Mouse (Mus musculus) adrenal gland, postnatal 14 days (tissue): ENCODE measurements around the gene Cysltr2. TPM values are rescaled to one million over a fixed set of nuclear protein-coding genes. Genes with fewer than 3 reads are reported as not detected.

Source experiments
- DNase-seq: peaks from one replicate; pipeline ENCODE4 v3.0.0; 2021; ENCODE audit warnings: mixed read lengths
- long read RNA-seq, 2 experiments: library from polyadenylated mRNA; stranded (forward); transcript quantifications; one replicate each; pipeline ENCODE4 v2.0.0; 2021
- total RNA-seq: library from RNA; stranded (reverse); gene quantifications from 2 replicates; pipeline ENCODE4 v1.2.3, GENCODE M21; 2021

The Cysltr2 gene
- total RNA-seq: 0.63 and 0.86 TPM in 2 replicates
- long read RNA-seq, experiment 1, partial matches to known transcripts: 1 of 1 reads
- long read RNA-seq, experiment 1, other reads (novel, unspliced or antisense): 0 of 1 reads
- long read RNA-seq, experiment 2: 0 reads

DNA sequence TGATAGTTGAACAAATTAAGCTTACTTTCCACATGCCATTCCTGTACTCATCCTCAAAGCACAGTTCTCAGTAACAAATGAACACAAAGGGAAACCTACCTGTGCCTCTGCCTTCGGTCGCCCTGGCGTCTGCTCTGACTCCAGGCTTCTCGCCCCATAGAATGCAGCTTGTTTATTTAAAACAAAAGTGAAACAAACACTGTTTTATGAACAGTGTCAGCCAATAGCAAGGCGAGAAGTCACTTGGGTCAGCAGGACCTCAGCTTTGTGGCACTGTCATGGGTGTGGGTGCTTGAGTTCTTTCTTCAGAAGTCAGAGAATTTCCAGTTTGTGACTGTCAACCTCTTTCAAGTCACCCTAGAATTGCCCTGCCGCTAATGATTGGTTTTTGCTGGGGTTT, at the start of gene Cysltr2:
TSS of gene Cysltr2 (minus strand) at position 178 of the 400 bp plus-strand sequence.
- DNase-seq: no peak

DNA sequence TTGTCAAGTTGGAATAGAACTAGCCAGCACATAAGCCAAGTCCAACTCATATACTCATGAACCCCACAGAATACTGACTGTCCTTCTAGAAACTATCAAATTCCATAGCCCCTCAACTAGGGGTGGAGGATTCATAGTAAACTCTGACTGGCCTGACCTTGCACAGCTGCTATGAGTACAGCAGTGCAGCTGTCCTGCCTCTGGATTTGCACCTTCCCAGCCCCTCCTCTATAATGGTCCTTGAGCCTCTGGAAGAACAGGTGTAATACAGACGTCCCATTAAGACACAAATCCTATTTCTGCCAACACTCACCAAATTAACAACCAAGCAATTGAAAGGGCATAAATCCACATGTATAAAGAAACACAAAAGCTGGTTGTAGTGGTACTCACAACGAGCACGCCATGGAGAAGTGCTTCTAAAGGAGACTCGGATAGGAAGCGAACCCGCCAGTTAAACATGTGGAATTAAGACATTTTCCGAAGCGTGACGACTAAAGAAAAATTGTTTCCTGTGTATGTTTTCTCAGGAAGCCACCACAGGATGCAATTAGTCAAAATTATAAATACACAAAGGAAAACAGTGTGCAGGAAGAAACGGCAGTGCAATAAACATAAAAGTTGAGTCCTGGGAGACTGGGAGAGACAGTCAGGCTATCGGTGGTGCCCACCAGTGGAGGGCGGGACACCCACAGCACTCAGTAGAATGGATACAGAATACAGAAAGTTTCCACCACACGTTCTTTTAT, 46.1 kb upstream of the Cysltr2 start:
- no peak for DNase-seq

DNA sequence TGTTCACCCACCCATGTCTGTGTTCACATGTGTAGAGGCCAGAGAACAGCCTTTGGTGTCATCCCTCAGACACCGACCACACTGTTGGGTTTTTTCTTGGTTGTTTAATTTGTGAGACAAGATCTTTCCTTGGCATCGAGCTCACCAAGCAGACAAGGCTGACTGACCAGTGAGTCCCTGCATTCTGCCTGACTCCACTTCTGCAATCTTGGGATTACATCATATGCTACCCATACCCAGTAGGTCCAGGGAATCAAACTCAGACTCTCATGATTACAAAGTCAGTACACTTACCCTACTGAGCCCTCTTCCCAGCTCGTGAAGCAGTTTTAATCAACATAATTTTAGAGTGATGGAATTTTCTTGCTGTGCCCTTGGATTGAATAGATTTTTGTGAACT, 44.0 kb upstream of the Cysltr2 start:
- no peak for DNase-seq

DNA sequence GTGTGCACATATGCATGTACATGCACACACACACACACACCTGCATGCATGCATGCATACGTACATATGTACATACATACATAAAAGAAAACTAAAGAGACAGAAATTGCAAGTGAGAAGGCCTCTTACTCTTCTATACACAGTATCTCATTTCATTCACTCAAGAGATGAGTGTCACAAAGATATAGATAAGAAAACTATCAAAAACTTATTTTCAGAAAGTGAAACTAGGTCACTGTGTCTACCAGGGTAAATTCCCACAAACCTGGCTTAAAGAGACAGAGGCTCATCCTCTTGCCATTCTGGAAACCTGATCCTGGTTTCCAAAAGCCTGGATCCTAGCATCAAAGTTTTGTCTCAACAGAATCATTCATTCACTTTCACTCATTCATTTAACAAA, 39.3 kb upstream of the Cysltr2 start:
- DNase-seq: no peak

DNA sequence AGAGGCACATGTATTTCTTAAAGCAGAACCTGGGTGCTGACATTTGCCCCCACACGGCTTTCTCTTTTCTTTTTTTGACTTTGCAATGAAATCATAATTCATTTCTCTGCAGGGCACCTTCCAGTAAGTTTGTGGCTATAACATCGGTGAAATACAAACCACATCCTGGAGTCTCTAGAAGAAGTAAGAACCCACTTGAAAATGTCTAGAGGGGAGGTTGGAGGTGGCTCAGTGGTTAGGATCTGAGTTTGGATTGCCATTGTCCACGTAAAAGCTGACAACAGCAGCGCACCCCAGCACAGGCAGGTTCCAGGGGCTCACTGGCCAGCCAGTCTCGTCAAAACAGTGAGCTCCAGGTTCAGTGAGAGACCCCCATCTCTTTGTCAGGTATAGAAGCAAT, 38.8 kb upstream of the Cysltr2 start:
- DNase-seq: no peak

DNA sequence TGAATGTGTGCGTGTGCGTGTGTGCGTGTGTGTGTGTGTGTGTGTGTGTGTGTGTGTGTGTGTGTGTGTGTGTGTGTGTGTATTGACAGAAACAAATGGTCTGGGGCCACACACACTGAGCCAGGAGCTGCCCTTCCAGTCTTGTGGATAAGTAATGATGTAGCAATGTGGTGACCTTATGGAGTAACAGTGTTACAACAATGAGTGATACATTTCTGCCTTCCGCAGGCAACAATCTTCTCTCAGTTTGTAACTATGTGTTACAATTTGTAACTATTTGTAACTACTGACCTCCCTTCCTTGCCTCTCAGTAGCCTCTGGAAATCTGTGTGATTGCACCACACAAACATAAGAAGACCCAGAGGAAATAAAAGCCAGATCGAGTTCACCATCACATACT, 38.3 kb upstream of the Cysltr2 start:
- no peak for DNase-seq

DNA sequence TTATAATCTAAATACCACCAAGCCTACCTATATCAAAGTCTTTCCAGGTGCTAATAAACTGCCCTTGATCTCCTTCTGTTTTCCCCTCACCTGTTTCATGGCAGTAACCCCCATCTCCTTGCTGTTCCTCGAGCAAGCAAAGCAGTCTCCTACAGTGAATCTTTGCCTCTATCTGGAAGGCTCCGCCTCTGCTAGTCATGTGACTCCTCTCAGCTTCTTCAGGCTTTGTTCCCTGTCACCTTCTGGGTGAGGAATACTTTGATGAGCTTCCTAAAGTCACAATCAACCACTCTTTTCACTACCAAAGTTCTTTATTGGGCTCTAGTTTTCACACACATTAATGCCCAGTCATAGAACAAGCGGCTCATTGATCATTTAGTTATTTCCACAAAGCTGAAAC, 37.5 kb upstream of the Cysltr2 start:
- no peak for DNase-seq

DNA sequence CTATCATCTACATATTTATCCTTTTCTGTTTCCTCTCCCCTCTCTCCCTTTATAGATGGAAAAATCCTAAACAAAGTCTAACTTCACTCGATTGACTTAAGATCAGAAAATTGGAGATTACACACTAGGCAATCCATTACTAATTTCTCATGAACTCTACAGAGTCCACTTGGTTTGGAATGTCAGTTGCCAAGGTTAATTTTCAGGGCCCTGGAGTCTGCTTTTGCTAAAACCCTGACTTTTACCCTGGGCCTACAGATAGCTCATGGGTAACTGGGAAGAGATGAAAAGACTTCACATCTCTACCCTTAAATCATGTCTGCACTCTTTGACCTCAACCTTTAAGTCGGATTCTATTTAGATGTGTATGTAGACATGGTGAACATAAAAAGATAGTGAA, 34.6 kb upstream of the Cysltr2 start:
- DNase-seq: no peak

DNA sequence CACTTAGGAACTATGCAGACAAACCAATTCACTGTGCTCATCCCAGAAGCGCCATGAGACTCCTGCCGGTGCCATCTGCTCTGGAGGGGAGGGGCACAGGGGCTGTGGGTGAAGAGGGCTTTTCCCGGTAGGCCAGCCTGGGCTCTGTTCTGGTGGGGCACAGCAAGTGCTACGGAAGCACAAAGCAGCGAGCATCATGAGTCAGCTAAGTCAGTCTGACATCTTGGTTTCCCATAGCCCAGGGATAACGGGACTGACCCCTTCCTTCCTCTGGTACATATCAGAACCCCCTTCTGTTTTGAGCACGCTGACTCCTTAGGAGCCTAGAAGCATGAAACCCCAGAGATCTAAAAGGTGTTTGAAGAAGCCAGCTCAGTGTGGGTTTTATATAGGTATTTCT, 15.5 kb upstream of the Cysltr2 start:
- no peak for DNase-seq

DNA sequence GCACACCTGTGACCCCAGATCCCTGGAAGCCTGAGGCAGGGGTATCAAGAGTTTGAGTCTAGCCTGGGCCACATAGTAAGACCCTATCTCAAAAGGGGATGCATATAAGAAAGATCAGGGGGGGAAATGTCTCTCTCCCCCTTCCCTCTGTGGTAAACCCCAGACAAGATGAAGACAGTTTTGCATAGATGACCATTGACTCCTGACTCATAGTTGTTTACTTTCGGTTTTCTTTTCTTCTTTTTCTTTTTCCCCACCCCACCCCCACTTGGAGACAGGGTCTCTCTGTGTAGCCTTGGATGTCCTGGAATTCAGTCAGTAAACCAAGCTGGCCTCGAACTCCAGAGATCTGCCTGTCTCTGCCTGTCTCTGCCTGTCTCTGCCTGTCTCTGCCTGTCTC, 9.8 kb upstream of the Cysltr2 start:
- DNase-seq: no peak

DNA sequence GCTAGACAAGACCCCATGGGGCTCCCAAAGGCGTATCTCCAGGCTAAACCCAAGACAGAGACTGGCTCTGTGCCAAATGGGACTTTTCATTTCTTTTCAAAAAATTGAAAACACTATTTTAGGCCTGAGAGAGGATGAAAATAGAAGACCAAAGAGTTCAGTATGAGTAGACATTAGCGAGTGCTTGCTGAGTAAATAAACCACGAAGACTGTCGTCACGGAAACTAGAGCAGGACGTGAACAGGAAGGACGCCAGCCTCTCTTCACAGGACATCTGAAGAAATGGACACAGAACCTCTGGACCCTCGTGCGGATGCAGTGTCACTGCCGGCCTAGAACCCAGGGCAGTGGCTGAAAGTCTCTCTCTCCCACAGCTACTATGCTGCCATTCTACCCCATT, 8.8 kb upstream of the Cysltr2 start:
- no peak for DNase-seq

DNA sequence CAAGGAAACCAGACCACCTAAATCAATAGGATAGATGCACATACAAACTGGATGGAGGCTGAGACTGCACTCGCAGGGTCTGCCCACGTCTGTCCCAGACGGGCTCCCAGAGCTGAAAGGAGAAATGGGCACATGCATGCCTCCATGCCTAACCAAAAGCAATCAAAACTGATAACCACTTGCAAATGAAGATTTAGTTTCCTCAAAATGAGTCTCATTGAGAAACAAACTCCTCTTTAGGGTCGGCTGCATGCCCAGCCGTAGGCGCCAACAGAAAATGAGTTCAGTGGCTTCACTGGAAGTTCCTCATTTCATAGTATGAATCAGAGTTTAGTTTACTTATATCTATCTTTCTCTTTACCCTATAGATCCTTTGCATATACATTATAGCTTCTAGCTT, 7.9 kb upstream of the Cysltr2 start:
- DNase-seq: no peak

DNA sequence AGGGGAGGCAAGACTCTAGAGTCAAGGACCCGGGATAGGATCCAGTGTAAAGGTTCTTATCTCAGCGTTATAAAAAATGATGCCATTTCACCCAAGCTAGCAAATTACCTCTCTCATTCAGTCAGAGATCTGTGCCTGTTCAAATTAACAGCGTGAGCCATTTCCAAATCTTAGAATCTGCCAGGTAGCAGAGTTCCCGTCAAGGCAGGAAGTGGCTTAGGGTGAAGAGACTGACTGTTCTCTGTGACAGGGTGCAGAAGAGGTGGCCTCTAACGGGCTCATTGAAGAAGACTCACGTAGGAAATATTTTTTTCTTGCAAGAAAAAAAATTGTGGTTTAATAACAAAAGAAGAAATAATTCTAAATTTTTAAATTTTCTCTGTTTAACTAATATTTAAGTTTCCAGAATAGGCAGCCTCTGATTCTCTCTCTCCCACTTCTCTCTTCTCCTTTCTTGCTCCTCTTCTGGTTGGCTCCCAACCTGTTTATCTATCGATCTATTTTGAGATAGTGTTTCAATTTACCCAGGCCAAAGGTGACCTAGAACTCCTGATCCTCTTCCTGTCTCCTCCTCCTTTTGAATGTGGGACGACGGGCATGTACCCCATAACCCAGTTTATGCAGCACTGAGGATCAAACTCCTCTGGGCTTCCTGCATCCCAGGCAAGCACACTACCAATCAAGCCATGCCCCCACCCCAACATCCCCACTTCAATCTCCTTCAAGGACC, 3.5 kb downstream of the Cysltr2 start:
- DNase-seq: no peak

DNA sequence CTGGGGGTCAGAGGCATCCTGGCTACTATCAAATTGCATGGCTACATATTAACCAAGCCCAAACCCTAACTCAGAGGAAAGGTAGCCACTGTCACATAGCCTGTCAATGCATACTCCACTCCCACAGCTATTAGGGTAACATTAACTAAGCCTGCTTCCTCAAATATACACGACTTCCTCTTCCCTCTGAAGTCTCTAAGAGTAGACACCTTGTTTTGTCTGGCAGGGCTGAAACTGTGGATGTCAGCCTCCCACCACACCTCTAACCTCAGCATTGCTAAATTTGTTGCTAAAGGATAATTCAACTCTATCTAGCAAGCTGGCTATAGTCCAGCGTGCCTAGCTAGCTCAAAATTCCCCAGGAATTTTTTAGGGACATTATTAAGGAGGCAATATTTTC, 7.2 kb downstream of the Cysltr2 start:
- no peak for DNase-seq

DNA sequence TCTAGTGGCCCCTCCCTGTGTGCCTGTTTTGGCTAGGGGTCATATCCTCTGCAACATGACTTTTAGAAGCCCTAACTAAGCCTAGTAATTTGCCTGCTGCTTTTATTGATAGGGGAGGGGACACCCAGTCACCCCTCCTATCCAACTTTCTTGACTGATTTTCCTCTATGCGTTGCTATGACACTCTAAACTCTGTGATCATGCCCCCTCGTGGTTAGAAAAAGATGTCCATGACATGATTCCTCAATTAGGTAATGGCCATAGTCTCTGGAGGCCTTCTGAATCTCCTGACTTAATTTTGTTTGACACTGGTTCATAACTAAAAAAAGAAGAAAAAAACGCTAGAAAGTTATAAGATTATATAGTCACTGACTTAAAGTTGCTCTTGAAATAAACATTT, 15.6 kb downstream of the Cysltr2 start:
- DNase-seq: no peak

DNA sequence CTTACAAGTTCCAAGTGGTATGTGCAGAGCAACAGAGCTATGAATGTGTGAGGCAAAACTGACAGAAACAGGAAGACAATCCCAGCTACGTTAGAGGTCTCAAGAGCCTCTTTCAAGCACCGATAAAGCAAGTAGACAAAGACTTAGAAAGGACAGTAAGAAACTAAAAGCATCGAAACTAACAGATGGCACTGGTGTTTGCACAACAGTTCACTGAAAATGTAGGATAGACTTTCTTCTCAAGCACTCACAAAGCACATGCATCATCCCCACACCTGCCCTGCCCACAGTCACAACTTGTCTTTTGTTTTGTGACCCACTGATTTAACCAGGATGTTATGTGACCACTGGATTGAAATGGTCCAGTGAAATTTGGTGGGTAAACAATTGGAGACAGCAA, 17.7 kb downstream of the Cysltr2 start:
- no peak for DNase-seq

DNA sequence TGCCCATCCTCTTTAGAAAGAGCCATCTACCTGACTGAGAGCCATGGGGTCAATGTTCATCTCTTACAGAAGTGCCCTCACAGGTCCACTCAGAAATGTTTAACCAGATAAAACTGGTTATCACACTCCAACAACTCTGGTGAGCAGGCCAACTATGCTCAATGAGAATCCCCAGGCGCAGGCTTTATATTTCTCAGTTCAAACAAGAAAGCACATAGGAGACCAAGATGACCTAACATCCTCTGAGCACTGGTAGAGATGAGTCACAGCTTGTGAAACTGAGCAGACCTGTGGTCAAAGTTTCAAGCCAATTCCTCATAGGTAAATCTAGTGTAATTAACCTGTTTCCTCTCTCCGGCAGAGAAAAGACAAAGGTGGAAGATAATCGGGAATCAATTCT, 31.6 kb downstream of the Cysltr2 start:
- no peak for DNase-seq

DNA sequence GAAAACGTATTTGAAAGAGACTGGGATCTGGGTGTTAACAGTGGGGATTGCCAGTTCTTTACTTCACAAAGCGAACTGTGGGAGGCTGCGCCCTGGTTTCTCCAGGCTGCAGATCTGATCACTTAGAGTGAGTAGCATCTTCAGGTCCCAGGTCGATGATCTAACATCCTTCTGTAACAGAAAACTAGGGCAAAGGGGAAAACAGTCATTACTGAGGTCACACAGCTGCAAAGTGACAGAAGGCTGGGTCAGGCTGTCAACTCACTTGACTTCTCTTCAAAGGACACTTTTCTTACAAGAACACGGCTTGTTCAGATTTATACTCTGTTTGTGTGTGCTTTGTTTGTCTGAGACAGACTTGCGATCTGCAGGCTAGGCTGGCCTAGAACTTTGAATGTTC, 33.5 kb downstream of the Cysltr2 start:
- DNase-seq: no peak

DNA sequence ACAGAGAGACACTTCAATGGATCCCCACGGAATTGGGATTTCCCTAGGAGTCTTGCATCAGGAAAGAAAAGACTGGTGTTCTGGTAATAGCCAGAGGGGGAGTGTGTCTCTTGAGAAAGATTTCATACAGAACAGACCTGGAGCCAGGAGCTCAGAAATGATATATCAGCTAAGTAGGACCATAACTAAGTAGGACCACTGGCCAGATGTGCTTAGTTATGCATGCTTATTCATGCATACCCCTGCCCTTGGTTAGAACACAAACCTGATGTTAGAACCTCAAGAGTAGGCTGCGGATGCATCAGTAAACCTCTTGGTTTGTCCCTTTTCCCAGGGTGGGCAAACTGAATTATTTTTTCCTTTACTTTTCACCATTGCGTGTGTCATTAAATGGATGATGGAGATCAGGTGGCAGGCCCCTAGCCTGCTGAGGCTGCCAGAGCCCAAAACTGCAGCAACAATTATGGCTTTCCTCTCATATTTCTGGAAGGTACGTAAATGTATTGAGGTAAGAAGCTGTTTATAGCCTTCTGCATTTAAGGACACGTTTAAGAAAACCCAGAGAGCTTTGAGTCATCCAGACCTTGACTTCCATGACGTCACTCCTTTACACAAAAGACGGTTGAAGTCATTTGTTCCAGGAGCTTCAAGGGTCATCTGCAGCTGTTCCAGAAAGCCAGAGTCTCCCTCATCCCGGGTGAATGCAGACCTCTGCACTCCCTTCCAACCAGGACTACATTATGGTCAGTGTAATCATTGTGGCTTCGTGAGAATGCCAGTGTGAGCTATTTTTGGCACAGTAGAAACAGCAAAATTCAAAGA, 35.0 kb downstream of the Cysltr2 start:
- DNase-seq: peak; percentile 7

DNA sequence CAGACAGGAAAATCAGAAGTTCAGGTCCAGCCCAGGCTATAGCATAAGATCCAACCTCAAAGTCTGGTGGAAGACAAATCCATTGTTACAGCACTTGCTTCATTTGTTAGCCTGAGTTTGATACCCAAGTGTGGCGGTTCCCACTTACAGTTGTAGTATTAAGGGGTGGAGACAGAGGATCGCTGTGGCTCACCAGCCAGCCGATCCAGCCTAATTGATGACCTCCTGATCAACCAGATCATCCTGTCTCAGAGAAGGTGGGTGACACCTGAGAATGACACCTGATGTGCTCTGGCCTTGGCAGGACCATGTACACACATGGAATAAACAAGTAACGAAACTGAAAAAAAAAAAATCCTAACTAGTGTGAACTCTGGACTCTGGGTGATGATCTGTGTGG, 47.1 kb downstream of the Cysltr2 start:
- no peak for DNase-seq

DNA sequence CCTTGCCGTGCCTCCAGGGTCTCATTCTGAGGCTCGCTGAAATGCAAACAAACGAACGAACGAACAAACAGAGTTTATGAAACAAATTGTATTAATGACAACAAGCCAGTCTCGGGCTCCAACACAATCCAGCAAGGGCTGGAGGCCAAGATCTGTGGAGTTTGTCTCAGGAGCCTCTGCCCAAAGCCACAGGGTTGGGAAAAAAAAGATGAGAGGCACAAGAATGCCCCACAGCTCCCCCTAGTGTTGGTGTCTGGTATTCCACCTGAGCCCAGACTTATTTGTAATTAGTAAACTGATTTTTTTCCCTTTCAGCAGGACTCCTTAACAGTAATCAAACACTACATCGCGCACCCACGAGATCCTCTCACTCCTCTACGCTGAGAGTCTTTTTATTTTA, 48.6 kb downstream of the Cysltr2 start:
- peak; percentile 83 for DNase-seq

DNA sequence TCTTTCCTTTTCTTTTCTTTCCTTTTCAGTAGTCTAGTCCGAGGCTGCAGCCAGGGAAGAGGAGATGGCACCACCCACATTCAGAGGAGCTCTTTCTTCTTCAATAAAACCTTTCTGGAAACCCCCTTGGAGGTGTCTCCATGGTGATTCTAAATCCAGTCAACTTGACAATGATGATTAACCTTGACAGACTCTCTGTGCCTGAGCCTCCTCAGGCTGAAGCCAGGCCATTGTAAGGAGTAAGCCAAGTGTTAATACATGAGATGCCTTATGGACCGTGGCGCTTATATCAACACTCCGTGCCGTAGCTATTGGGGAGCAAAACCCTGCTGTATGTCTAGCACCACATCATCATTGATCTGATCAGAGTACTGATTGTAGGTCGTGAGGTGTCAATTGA, 50.8 kb downstream of the Cysltr2 start:
- DNase-seq: no peak

DNA sequence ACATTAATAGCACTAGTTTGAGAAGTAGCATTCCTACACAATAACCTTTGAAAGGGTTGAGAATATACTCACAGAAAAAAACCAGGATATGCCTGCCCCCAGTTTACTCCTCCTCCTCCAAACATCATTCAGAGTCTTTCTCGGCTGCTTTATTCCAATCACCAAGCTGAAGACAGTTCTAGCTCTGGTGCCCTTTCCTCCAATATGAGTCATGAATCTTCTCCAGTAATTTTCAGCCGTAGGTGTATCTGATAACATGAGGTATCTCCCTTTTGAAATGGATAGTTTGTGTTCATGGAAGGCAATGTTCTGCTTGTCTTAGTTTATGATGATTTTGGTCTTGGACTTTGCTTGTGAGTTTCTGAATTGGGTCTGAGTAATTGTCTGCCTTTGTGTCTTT, 62.9 kb downstream of the Cysltr2 start:
- DNase-seq: no peak
